Mouse (Mus musculus) testis, adult 2 months (tissue): Measurements from ENCODE around the gene Slc6a9.

Experiments
- CTCF ChIP-seq: fragments of 200-500 bp; IDR thresholded peaks from 2 replicates; pipeline ENCODE4 v1.5.1; 2012; ENCODE audit warnings: low read depth, mild to moderate bottlenecking, inconsistent platforms, low read length, moderate library complexity; ENCODE audit not compliant: control insufficient read depth, insufficient read depth, insufficient replicate concordance
- POLR2A ChIP-seq: fragments of 200-500 bp; IDR thresholded peaks from 2 replicates; pipeline ENCODE4 v1.6.1; 2012; ENCODE audit warnings: low read depth, mild to moderate bottlenecking, inconsistent platforms, low read length, moderate library complexity; ENCODE audit not compliant: control insufficient read depth

DNA sequence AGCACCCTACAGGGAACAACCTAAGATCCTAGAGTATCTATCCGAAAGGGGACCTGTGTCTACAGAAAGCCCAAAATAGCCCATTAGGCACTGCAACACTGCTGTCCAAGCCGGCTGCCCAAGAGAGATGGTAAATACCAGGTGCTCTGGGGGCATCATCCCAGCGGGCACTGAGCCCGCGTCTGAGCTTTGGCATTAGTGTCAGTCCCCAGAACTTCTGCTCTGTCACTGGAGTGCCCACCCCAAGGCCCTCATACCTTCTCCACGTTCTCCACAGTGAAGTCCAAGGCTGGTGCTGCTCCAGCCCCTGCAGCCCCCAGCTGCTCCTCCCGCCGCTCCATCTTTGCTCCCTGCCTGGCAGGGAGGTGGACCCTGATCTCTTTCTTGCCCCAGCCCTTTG is 79.7 kb downstream of the Slc6a9 start:
- TF ChIP-seq CTCF (no peak), POLR2A (no peak)
